Mouse (Mus musculus) liver, adult (tissue): ENCODE data around the gene Gnpnat1.

Experiments
- GATA4 ChIP-seq: IDR thresholded peaks from 2 replicates; pipeline ENCODE4 v1.6.1; 2014; ENCODE audit warnings: mild to moderate bottlenecking, low read length; ENCODE audit not compliant: insufficient replicate concordance

The Gnpnat1 gene

GRCm38 (mm10) chr14:45364211-45365195, 40.2 kb downstream of the Gnpnat1 start:
- TF ChIP-seq GATA4, result no peak

GRCm38 (mm10) chr14:45350931-45351859, 53.5 kb downstream of the Gnpnat1 start, which contains the start of gene Styx:
Styx (plus strand) TSS chr14:45351093.
- peak; percentile 15; the same call in 1 of the 2 replicates for TF ChIP-seq GATA4

- peak; percentile 93; the same call in 1 of the 2 replicates for TF ChIP-seq GATA4
Measured at GRCm38 (mm10) chr14:45329589-45330181, 75.0 kb downstream of the Gnpnat1 start, which contains the start of gene Psmc6. Psmc6 (plus strand) TSS chr14:45329788.

GRCm38 (mm10) chr14:45329018-45329588, 75.6 kb downstream of the Gnpnat1 start:
- TF ChIP-seq GATA4, result no peak

- TF ChIP-seq GATA4, result no peak
Measured at GRCm38 (mm10) chr14:45328072-45328713, 76.5 kb downstream of the Gnpnat1 start.
